Mouse (Mus musculus) G1E (cell line): Measurements from ENCODE around the gene Tinagl1.

Experiments
- CTCF ChIP-seq: IDR thresholded peaks from 2 replicates; pipeline ENCODE4 v1.5.1; 2012; ENCODE audit warnings: low read depth, low read length, inconsistent platforms, mixed read lengths
- GATA1 ChIP-seq: IDR thresholded peaks from 2 replicates; pipeline ENCODE4 v1.6.1; 2012; ENCODE audit warnings: borderline replicate concordance, low read length, inconsistent platforms, mixed read lengths
- POLR2AphosphoS5 ChIP-seq: IDR thresholded peaks from 2 replicates; pipeline ENCODE4 v1.6.1; 2012; ENCODE audit warnings: low read depth, low read length, inconsistent platforms; ENCODE audit not compliant: insufficient replicate concordance

GRCm38 (mm10) chr4:130189606-130190005, 14.7 kb upstream of the Tinagl1 start:
- no peak for TF ChIP-seq CTCF
- no peak for TF ChIP-seq POLR2AphosphoS5
- no peak for TF ChIP-seq GATA1
